Mouse (Mus musculus) right cerebral cortex, postnatal 36 days (tissue): Measurements from ENCODE around the gene Fgf12.

Experiments used
- DNase-seq, 2 experiments: peaks; one replicate each; pipeline ENCODE4 v3.0.0; 2022; ENCODE audit warnings: low spot score in 2 of 2, mixed read lengths in 1 of 2

Gene Fgf12

DNA sequence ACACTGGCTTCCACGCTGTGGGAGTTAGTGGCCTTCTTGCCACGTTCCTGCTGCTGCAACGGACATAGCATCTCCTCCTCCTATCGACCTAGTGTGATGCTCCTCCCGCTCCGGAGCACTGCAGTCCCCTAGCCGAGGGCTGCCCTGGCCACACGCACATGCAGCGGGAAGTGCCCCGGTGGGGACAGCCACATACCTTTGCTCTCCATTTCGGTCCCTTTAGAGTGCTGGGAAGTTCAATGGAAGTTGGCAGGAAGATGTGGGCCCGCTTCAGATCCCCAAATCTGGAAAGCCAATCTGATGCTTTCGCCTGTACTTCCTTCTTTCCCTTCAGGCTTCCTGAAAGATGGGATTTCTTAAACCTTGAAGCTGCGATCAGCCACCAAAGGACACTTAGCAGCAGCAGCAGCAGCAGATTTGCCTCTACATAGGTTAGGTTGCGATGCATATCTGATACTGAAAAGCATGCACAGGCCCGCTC lies at the start of gene Fgf12:
TSS of gene Fgf12 (minus strand) at position 431 of the 481 bp plus-strand sequence.
- peak; percentile 8 to 15 for DNase-seq

GRCm38 (mm10) chr16:28793115-28793514 lies 40.2 kb upstream of the Fgf12 start:
- no peak for DNase-seq

- DNase-seq = no peak
Measured at GRCm38 (mm10) chr16:28770276-28770675, 17.4 kb upstream of the Fgf12 start.

DNA sequence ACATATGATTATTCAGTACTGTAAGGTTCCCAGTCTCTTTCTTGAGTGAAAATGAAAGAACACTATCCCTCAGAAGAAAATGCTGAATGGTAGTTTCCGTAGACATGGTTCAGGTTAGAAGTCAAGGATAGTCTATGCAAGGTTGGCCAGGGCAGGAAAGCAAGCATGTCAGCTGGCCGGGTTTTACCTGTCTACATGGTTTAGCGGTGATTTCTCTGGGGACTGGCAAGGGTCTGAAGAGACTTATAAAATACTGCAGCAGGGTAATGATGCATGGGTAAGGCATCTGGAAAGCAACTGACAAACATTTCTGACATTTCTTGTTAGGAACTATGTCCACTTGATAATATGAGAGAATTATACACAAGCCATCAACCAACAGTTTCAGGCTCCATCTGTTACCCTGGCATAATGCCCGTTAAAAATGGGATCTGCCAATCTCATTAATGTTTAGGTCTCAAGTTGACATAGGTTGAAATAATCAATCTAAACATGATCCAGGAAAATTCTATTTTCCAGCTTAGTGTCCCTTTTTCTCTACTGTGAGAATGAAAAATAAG lies 8.6 kb upstream of the Fgf12 start:
- no peak for DNase-seq

GRCm38 (mm10) chr16:28753124-28753917 lies 453 bp upstream of the Fgf12 start:
- DNase-seq = peak; percentile 86 to 88

- no peak for DNase-seq
Measured at GRCm38 (mm10) chr16:28734461-28734860, 18.4 kb downstream of the Fgf12 start.

GRCm38 (mm10) chr16:28726792-28727191 lies 26.1 kb downstream of the Fgf12 start:
- DNase-seq = no peak

GRCm38 (mm10) chr16:28706623-28707022 lies 46.2 kb downstream of the Fgf12 start:
- no peak for DNase-seq

- no peak for DNase-seq
Measured at GRCm38 (mm10) chr16:28700346-28700745, 52.5 kb downstream of the Fgf12 start.

DNA sequence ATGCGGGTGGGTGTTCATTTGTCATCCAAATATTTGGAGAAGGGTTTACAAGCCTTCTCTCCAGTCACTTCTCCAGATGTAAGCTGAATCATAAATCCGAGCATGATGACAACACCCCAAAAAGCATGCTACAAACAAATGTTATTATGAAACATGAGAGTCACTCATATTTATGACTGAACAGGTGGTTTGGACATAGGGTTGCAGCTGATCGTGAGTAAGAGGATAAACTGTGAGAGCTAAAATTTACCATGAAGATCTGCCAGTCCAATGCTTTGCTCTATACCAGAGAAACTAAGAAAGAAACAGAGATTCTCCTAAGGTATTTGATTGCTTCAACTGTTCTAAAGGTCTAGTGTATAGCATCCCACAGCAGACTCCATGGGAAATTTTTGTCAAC lies 56.0 kb downstream of the Fgf12 start:
- no peak for DNase-seq

- DNase-seq = no peak
Measured at GRCm38 (mm10) chr16:28694113-28694899, 58.6 kb downstream of the Fgf12 start.

DNA sequence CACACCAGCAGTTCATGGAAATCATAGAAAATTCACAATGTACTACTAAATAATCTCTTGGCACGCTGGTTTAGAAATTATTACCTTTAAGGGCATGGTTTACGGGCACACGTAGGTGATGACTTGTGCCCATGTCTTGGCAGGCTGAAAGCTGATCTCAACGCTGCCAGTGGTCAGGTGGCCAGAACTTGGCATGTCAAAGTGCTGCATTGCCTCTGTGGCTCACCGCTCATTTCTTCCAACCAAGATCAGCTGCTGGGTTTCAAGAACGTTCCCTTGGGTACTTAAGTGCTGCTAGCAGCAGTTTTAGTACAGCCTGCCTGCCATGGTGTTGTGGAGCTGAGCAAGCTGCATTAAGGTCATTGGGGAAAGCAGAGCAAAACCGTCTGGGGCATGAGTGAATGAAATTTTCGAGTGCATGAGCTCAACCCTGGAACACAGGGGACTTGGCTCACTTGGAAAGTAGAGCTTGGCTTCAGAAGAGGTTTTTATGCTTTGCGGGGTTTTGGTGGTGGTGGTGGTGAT lies 63.9 kb downstream of the Fgf12 start:
- DNase-seq = no peak

- DNase-seq = peak; percentile 21 to 37
Measured at GRCm38 (mm10) chr16:28681625-28682024, 71.2 kb downstream of the Fgf12 start.

DNA sequence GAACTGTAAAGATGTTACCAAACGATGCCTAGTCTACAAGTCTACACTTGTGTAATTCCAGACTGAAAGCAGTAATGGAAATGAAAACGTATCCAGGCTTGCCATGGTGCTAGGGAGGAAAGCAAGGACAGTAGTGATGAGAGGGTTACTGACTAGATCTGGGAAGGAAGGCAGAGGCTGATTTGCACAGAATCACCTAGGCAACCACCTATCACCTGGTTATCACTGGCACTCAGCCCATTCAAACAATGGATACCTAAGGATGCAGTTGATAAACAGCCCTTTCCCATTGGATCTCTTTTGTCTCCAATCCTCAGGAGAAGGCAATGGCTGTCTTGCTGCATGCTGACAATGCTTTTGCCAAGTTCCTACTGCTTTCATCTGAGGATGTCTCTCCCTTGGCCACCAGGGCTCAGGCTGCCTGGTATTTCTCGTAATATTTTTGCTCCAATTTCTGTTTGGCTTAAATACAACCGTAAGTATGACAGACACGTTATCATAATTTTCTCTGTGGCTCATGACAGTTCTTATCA lies 84.0 kb downstream of the Fgf12 start:
- DNase-seq = no peak

DNA sequence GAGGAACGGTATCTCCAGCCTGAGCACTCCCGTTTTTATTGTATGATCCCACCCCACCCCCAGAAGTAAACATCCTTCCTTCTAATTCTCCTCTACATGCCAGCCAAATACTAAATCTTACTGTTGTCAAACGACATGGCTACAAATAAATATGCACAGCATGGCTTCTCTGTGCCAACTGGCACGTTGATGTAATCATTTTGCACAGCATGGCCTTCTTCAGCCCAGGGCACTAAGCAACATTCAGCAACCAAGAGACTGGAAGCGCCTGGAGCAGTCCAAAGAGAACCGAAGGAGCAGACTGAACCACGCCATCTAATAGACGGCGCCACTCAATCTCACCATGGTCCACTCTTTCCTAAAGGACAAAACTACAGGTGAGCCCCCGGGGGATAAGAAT lies 100.2 kb downstream of the Fgf12 start:
- no peak for DNase-seq

- DNase-seq = no peak
Measured at GRCm38 (mm10) chr16:28650589-28650988, 102.3 kb downstream of the Fgf12 start.

- no peak for DNase-seq
Measured at GRCm38 (mm10) chr16:28645030-28645429, 107.8 kb downstream of the Fgf12 start.

DNA sequence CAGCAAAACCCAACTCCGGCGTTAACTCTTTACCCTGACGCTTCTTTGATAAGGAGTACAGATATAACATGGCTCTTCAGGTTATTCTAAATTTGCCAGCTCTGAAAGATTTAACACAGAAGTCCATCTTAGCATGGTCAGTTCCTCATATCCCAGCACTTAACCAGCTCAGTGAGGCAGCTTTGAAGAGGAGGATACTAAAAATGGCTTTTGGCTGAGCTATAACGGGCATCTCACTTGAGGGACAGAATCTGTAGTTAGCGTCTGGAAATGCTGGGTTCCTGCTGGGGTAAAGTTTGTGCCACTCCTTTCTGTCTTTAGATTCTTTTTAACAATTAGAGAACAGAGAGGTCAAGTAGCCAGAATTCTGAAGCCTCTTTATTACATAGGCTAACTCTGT lies 121.1 kb downstream of the Fgf12 start:
- no peak for DNase-seq

- no peak for DNase-seq
Measured at GRCm38 (mm10) chr16:28630771-28631484, 121.9 kb downstream of the Fgf12 start.

DNA sequence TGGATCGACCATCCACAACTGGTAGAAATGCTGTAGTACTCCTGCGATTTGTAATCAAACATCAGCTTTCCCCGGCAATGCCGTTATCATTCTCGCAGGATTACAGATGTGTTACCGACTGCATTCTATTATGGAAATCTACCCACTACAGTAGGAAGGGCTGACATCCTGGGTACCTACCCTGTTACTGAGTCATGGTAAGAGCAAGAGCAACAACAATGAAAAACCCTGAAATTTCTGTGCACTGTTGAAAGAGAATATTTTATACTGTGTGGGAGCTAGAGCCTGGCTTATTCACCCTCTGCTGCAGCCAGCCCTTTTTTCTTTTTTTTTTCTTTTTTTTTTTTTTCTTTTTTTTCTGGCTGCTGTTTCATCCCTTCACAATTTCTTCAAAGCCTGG lies 126.6 kb downstream of the Fgf12 start:
- no peak for DNase-seq

DNA sequence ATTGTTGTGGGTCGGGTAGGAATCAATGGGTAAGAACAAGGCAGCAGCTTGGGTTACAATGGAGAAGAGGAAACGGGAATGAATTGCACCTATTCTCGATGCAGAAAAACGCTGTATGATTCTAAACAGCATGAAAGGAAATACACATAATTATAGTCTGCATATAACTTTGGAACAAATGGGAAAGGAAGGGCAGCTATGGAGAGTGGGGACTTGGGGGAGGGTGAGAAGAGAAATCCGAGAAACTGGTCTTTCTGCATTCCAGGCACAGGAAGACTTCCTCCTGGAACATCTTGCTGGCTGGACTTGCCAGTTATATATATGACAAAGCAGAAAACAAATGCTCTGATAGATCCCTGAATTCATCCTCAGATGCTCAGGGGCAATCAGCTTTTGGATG lies 127.2 kb downstream of the Fgf12 start:
- no peak for DNase-seq
